Mouse (Mus musculus): Measurements from ENCODE around the gene Kmt2e. TPM values are rescaled to one million over a fixed set of nuclear protein-coding genes. Genes with fewer than 3 reads are reported as not detected.
A peak's percentile ranks its signal among the peaks of the same experiment; 100 is the strongest.

Gene Kmt2e
- polyA plus RNA-seq, 1 experiment from 2014 or later: 44.8 TPM

GRCm38 (mm10) chr5:23497920-23498319 is 63.7 kb downstream of the Kmt2e start:
- ATAC-seq: no peak

GRCm38 (mm10) chr5:23499257-23499656 is 65.0 kb downstream of the Kmt2e start:
- Histone ChIP-seq H3K4me3 (ENCODE audit: low read depth, low read length) (no peak overlapping the region), H3K9me3 (ENCODE audit: control insufficient read depth) (no peaks in the 10 kb centered on the region), H3K4me2 (replicated peaks; ENCODE audit: low read depth) (no peak overlapping the region), H3K27ac (ENCODE audit: low read depth, low read length) (no peak overlapping the region), H3K9ac (ENCODE audit: low read depth, low read length) (no peak overlapping the region), H3K4me1 (replicated peaks; ENCODE audit: control insufficient read depth, insufficient read depth, low read length) (no peaks in the 10 kb centered on the region), H3K27me3 (replicated peaks; ENCODE audit: control insufficient read depth, insufficient read depth, low read length) (no peaks in the 10 kb centered on the region), H3K36me3 (ENCODE audit: control insufficient read depth, insufficient read depth) (peaks cover 72% of the 10 kb centered on the region)
- ATAC-seq: no peak
- 90% methylated on average over 16 of the region's 16 CpGs for WGBS
- TF ChIP-seq CTCF (IDR thresholded peaks at IDR 0.05; ENCODE audit: low read depth): no peak

More at GRCm38 (mm10) chr5:23497920-23498319, 63.7 kb downstream of the Kmt2e start:
- H3K4me3 ChIP-seq (ENCODE audit: low read depth, low read length): no peak overlapping the region
- WGBS: 90% methylated on average over 10 of the region's 10 CpGs
- H3K9ac ChIP-seq (ENCODE audit: low read depth, low read length): no peak overlapping the region
- H3K36me3 ChIP-seq (ENCODE audit: control insufficient read depth, insufficient read depth): peaks cover 79% of the 10 kb centered on the region
- H3K4me2 ChIP-seq (replicated peaks; ENCODE audit: low read depth): no peak overlapping the region
- H3K27me3 ChIP-seq (replicated peaks; ENCODE audit: control insufficient read depth, insufficient read depth, low read length): no peaks in the 10 kb centered on the region
- H3K27ac ChIP-seq (ENCODE audit: low read depth, low read length): no peak overlapping the region
- H3K9me3 ChIP-seq (ENCODE audit: control insufficient read depth): no peaks in the 10 kb centered on the region
- TF ChIP-seq CTCF (IDR thresholded peaks at IDR 0.05; ENCODE audit: low read depth): no peak
- H3K4me1 ChIP-seq (replicated peaks; ENCODE audit: control insufficient read depth, insufficient read depth, low read length): no peaks in the 10 kb centered on the region

GRCm38 (mm10) chr5:23500715-23501114 is 66.5 kb downstream of the Kmt2e start:
- Histone ChIP-seq H3K9ac (ENCODE audit: low read depth, low read length) (no peak overlapping the region), H3K4me2 (replicated peaks; ENCODE audit: low read depth) (no peak overlapping the region), H3K9me3 (ENCODE audit: control insufficient read depth) (no peaks in the 10 kb centered on the region), H3K27ac (ENCODE audit: low read depth, low read length) (no peak overlapping the region), H3K36me3 (ENCODE audit: control insufficient read depth, insufficient read depth) (peaks cover 62% of the 10 kb centered on the region), H3K27me3 (replicated peaks; ENCODE audit: control insufficient read depth, insufficient read depth, low read length) (no peaks in the 10 kb centered on the region), H3K4me3 (ENCODE audit: low read depth, low read length) (no peak overlapping the region), H3K4me1 (replicated peaks; ENCODE audit: control insufficient read depth, insufficient read depth, low read length) (no peaks in the 10 kb centered on the region)
- TF ChIP-seq CTCF (IDR thresholded peaks at IDR 0.05; ENCODE audit: low read depth): no peak
- 89% methylated on average over 6 of the region's 6 CpGs for WGBS
- ATAC-seq: no peak

GRCm38 (mm10) chr5:23501582-23502316 is 67.5 kb downstream of the Kmt2e start:
- H3K27me3 ChIP-seq (replicated peaks; ENCODE audit: control insufficient read depth, insufficient read depth, low read length): no peaks in the 10 kb centered on the region
- no peaks in the 10 kb centered on the region for H3K9me3 ChIP-seq (ENCODE audit: control insufficient read depth)
- no peak overlapping the region for H3K4me2 ChIP-seq (replicated peaks; ENCODE audit: low read depth)
- H3K9ac ChIP-seq (ENCODE audit: low read depth, low read length): no peak overlapping the region
- H3K36me3 ChIP-seq (ENCODE audit: control insufficient read depth, insufficient read depth): peaks cover 53% of the 10 kb centered on the region
- no peak overlapping the region for H3K27ac ChIP-seq (ENCODE audit: low read depth, low read length)
- no peak for ATAC-seq
- no peak overlapping the region for H3K4me3 ChIP-seq (ENCODE audit: low read depth, low read length)
- no peaks in the 10 kb centered on the region for H3K4me1 ChIP-seq (replicated peaks; ENCODE audit: control insufficient read depth, insufficient read depth, low read length)
- 75% methylated on average over 13 of the region's 13 CpGs for WGBS
- no peak for TF ChIP-seq CTCF (IDR thresholded peaks at IDR 0.05; ENCODE audit: low read depth)

- Histone ChIP-seq H3K4me2 (replicated peaks; ENCODE audit: low read depth) (no peak overlapping the region), H3K4me1 (replicated peaks; ENCODE audit: control insufficient read depth, insufficient read depth, low read length) (no peaks in the 10 kb centered on the region), H3K27ac (ENCODE audit: low read depth, low read length) (no peak overlapping the region), H3K9me3 (ENCODE audit: control insufficient read depth) (no peaks in the 10 kb centered on the region), H3K36me3 (ENCODE audit: control insufficient read depth, insufficient read depth) (peaks cover 52% of the 10 kb centered on the region), H3K9ac (ENCODE audit: low read depth, low read length) (no peak overlapping the region), H3K4me3 (ENCODE audit: low read depth, low read length) (no peak overlapping the region), H3K27me3 (replicated peaks; ENCODE audit: control insufficient read depth, insufficient read depth, low read length) (no peaks in the 10 kb centered on the region)
- WGBS: 80% methylated on average over 13 of the region's 13 CpGs
- no peak for TF ChIP-seq CTCF (IDR thresholded peaks at IDR 0.05; ENCODE audit: low read depth)
- peak; percentile 46; the same call in 1 of the 2 replicates for ATAC-seq
These were observed 68.2 kb downstream of the Kmt2e start for GRCm38 (mm10) chr5:23502317-23502937.

GRCm38 (mm10) chr5:23505578-23505977 is 71.3 kb downstream of the Kmt2e start:
- Histone ChIP-seq H3K9ac (ENCODE audit: low read depth, low read length) (no peak overlapping the region), H3K4me3 (ENCODE audit: low read depth, low read length) (no peak overlapping the region), H3K4me1 (replicated peaks; ENCODE audit: control insufficient read depth, insufficient read depth, low read length) (no peaks in the 10 kb centered on the region), H3K4me2 (replicated peaks; ENCODE audit: low read depth) (no peak overlapping the region), H3K27ac (ENCODE audit: low read depth, low read length) (no peak overlapping the region), H3K36me3 (ENCODE audit: control insufficient read depth, insufficient read depth) (peaks cover 31% of the 10 kb centered on the region), H3K9me3 (ENCODE audit: control insufficient read depth) (no peaks in the 10 kb centered on the region), H3K27me3 (replicated peaks; ENCODE audit: control insufficient read depth, insufficient read depth, low read length) (no peaks in the 10 kb centered on the region)
- ATAC-seq: peak; percentile 39; the same call in 1 of the 2 replicates
- 55% methylated on average over 3 of the region's 3 CpGs for WGBS
- no peak for TF ChIP-seq CTCF (IDR thresholded peaks at IDR 0.05; ENCODE audit: low read depth)
